Mouse (Mus musculus) small intestine, adult 10 weeks (tissue): ENCODE measurements around the gene Rasl10b. TPM values are rescaled to one million over a fixed set of nuclear protein-coding genes. Genes with fewer than 3 reads are reported as not detected.

Experiments
- polyA plus RNA-seq: library from polyadenylated mRNA; stranded (reverse); fragments of 350-450 nt; fragmentation: Illumina TruSeq; extraction: RNeasy Lipid Tissue Mini Kit (QIAGEN cat#74804); gene quantifications from one replicate; pipeline ENCODE4 v1.2.3, GENCODE M21; 2014; ENCODE audit warnings: low replicate concordance

The Rasl10b gene
- not detected for polyA plus RNA-seq

DNA sequence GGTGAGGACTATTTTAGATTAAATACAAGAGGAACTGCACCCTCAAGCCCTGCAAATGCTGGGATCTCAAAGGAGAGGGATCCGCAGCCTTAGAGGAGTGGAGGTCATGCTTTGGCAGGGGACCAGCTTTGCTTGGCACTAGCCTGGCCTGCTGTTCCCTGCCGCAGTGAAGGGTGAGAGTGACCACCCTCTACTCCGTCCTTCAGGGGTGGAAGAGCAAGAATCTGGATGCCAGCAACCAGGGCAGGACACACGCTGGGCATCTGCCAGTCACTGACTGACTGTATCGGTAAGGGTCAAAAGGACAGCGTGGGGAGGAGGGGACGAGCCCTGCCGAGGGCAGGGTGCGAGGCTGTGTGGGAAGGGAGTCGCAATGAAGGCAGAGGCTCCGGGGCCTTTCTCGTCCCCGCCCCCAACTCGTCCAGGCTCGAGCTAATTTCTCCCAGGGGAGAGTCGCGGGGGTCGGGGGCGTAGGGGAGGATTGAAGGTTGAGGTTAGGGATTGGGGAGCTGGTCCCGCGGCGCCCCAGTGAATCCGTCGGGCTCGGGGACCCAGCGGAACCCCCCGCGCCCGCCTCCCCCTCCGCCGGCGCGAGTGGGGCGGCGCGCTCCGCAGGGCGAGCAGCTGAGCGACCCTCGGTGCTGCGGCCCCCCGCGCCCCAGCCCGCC lies at the start of gene Rasl10b:
Gene Rasl10b (plus strand): TSS at position 51 of the 668 bp plus-strand sequence.

DNA sequence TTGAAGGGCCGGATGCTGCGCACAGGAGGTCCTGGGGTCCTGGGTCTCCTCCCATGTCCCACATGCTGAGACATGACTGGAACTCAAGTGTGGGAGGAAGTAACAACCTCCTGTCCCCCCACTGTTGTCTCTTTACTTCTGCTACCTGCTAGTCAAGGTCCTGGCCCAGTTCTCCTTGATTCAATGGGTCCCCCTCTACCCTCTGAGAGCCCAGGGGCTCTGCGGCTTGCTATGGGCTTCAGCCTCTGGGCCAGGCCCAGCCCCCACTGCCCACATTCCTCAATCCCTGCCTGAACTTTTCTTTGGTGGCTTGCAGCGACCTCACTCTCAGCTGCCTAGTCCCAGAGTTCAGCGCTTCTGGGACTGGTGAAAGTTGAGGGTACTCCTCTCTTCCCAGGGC lies 20.4 kb downstream of the Rasl10b start, which contains the start of gene Gas2l2:
Gene Gas2l2 (minus strand): TSS at position 101 of the 400 bp plus-strand sequence.

DNA sequence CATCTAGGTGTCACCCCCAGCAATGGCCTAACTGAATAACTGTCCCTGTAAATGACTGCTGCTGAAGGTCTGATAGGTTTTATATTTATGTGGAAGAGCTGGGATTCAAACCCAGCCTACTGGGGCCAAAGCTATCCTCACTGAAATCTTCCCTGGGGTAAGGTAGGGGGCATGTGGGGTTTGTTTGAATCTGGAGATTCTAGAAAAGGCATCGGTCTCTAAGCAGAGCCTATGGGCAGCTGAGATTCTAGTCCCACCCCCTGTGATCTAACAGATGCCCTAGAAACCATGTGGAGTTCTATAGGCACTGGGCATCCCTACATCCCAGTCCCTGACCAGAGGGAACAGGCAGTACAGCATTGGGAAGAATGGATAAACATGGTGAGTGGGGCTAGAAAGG lies 28.4 kb downstream of the Rasl10b start, which contains the start of gene 1700020L24Rik:
Gene 1700020L24Rik (plus strand): TSS at position 301 of the 400 bp plus-strand sequence.

DNA sequence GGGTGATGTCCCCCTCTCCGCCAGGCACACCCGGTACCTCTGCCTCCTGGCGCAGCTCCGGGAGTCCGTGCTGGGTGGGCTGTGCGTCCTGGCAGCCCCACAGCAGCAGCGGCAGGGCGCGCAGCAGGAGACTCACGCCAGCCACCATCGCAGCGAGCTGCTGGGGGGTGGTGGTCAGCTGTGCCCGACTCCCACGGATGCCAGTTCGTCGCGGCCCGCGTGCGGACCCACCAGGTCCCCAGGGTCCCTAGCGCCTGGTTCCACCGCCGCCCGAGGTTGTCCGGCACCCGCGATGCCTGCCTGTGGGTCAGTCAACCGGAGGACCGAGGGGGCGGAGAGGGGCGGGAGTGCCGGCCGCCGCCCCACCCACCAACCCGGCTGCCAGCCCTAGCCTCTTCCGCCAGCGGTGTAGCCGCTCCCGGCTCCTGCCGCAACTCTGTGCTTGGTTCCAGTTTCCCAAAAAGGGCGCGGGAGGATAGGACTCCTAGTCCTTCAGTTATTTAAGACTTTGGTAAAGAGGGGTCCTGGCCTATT lies 53.8 kb downstream of the Rasl10b start, which contains the start of gene Mmp28:
Gene Mmp28 (minus strand): TSS at position 361 of the 534 bp plus-strand sequence.

Other genes with a start within 250 kb of the Rasl10b start
- 17.2 TPM for gene Slfn4, start 234.0 kb upstream of the Rasl10b start, polyA plus RNA-seq
- 2.4 TPM for gene Slfn3, start 217.8 kb upstream of the Rasl10b start, polyA plus RNA-seq
- gene Slfn14, start 122.4 kb upstream of the Rasl10b start, polyA plus RNA-seq: not detected
- gene Ap2b1, start 110.1 kb upstream of the Rasl10b start, polyA plus RNA-seq: 32.3 TPM
- 26.4 TPM for gene Pex12, start 106.6 kb upstream of the Rasl10b start, polyA plus RNA-seq
- gene Gas2l2, start 20.3 kb downstream of the Rasl10b start, polyA plus RNA-seq: not detected
- gene 1700020L24Rik, start 28.5 kb downstream of the Rasl10b start, polyA plus RNA-seq: not detected
- 0.19 TPM for gene Mmp28, start 53.9 kb downstream of the Rasl10b start, polyA plus RNA-seq
- gene Taf15, start 63.9 kb downstream of the Rasl10b start, polyA plus RNA-seq: 343 TPM
- gene Heatr9, start 113.0 kb downstream of the Rasl10b start, polyA plus RNA-seq: not detected
- 15.4 TPM for gene Ccl5, start 121.4 kb downstream of the Rasl10b start, polyA plus RNA-seq
- 20.5 TPM for gene Ccl9, start 169.5 kb downstream of the Rasl10b start, polyA plus RNA-seq
- gene Ccl6, start 183.9 kb downstream of the Rasl10b start, polyA plus RNA-seq: 311 TPM
- gene Rpl9-ps1, start 236.5 kb downstream of the Rasl10b start, polyA plus RNA-seq: not detected
- 1.9 TPM for gene Ccl3, start 240.2 kb downstream of the Rasl10b start, polyA plus RNA-seq